Mouse (Mus musculus) adrenal gland, adult 8-10 months (tissue): Measurements from ENCODE around the gene Spata25. TPM values are rescaled to one million over a fixed set of nuclear protein-coding genes. Genes with fewer than 3 reads are reported as not detected.
A peak's percentile ranks its signal among the peaks of the same experiment; 100 is the strongest.
"Not testable (repeated sequence)": the region's sequence is repeated elsewhere in the genome, so short reads cannot be mapped to it uniquely, and the experiment has no call there.

Source experiments
- DNase-seq: peaks from one replicate; pipeline ENCODE4 v3.0.0; 2022
- total RNA-seq, 4 experiments: library from RNA; stranded (reverse); gene quantifications; 2 replicates each; pipeline ENCODE4 v1.2.4; 2022

Spata25 gene
- under 1 TPM in 2 of 4 experiments, not detected in 2; 0.51 to 0.86 TPM for total RNA-seq

DNA sequence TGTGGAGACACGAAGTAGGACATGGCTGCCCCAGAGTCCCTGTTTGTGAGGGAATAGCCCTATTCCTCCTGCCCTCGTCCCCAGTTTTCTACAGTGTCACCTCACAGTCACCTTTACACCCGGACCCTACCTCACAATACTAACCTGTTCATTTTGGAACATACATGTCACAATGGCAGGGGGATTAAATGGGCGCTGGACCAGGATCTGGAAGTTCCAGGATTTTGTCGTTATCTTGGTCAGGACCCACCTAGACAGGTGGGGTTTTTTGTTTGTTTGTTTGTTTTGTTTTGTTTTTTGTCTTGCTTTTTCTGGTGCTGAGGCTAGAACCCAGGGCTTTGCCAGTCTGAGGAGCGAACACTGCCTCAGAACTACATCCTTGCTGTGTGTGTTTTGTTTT is at the start of gene Spata25:
Gene Spata25, minus strand, starts transcription at position 101 of the 400 bp plus-strand sequence.
- no peak for DNase-seq

DNA sequence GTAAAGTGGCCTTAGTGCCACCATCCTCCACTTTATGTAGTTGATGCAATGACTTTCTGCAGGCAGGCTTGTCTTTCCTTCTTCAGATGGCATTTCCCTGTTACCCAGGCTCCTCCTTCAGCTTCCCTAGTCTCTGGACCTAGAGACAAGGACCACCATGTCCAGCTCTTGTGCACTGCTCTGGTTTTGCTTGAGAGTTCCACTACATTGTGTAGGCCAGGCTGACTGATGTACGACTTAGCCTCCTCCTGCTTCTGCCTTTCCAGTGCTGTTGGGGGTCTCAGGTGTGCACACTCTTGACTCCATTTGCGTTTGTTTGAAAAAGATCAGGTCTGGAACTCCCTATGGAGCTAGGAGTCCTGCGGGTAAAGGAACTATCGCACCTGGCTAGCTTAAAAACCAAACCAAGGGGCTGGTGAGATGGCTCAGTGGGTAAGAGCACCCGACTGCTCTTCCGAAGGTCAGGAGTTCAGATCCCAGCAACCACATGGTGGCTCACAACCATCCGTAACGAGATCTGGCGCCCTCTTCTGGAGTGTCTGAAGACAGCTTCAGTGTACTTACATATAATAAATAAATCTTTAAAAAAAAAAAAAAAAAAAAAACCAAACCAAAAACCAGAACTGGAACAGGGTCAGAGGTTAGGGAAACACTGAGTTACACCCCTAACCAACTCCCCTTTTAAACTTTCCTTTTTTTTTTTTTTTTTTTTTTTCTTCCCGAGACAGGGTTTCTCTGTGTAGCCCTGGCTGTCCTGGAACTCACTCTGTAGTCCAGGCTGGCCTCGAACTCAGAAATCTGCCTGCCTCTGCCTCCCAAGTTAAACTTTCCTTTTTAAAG is 49.3 kb upstream of the Spata25 start:
- DNase-seq = not testable (repeated sequence)

GRCm38 (mm10) chr2:164875648-164876047 is 47.3 kb upstream of the Spata25 start:
- not testable (repeated sequence) for DNase-seq

- no peak for DNase-seq
Observed at GRCm38 (mm10) chr2:164874239-164874769, 46.0 kb upstream of the Spata25 start.

DNA sequence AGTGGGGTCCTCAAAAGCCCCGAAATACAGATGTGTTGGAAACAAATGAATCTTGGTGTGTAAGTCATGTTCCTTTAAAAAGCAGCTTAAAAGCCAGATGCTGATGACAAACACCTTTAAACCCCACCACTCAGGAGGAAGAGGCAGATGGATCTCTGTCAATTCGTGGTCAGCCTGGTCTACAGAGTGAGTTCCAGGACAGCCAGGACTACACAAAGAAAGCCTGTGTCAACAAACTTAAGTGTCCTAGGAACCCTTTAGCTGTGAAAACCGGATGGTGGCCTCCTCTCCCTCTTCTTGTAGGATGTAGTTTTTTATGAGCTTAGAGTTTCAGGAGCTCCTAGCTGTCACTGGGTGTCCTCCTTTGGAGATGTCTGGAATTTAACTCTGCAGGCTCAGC is 45.3 kb upstream of the Spata25 start:
- DNase-seq = no peak

- no peak for DNase-seq
Observed at GRCm38 (mm10) chr2:164871602-164872303, 43.4 kb upstream of the Spata25 start.

DNA sequence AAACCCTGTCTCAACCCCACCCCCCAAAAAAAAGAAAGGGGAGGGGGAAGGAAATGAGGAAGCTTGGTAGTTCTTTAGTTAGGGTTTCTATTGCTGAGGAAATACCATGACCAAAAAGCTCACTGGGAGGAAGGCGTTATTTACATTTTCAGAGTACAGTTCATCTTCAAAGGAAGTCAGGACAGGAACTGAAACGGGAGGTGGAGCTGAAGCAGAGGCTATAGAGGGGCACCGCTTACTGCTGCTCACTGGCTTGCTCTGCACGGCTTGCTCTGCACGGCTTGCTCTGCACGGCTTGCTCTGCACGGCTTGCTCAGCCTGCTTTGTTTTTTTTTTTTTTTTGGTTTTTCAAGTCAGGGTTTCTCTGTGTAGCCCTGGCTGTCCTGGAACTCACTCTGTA is 40.2 kb upstream of the Spata25 start:
- no peak for DNase-seq

DNA sequence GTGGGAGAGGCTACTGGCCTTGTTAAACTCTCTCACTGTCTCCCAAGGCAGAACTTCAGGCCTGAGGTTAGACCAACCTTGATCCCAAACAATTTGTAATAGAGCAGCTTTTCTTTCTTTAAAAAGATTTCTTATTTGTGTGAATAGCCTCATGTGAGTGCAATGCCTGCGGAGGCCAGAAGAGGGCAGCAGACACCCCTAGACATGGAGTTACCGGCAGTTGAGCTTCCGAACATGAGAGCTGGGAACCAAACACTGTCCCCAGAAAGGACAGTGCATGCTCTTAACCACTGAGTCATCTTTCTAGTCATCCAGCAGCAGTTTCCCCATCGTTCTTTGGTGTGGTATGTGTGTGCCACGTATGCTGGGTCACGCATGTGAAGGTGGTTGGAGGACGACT is 39.2 kb upstream of the Spata25 start:
- no peak for DNase-seq

GRCm38 (mm10) chr2:164866741-164867551 is 38.6 kb upstream of the Spata25 start:
- peak; percentile 72 for DNase-seq

GRCm38 (mm10) chr2:164864593-164864992 is 36.3 kb upstream of the Spata25 start:
- DNase-seq = no peak

DNA sequence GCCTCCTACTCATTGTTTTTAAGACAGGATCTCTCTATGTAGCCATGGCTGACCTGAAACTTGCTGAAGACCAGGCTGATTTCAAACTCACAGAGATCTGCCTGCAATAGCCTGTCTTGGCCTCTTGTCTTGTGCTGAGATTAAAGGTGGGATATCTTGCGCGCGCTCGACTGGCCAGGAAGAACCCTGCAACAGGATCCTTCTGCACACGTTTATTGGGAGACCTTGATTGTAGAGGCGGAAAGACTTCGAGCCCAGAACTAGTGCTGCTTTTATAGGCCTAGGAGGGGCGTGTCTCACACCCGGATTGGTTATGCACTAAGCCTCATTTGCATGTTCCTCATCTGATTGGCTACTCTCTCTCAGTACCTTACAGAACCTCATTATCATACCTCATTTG is 35.1 kb upstream of the Spata25 start:
- not testable (repeated sequence) for DNase-seq

- DNase-seq = peak; percentile 63
Observed at GRCm38 (mm10) chr2:164862179-164862861, 34.0 kb upstream of the Spata25 start.

GRCm38 (mm10) chr2:164861094-164861493 is 32.8 kb upstream of the Spata25 start:
- DNase-seq = no peak

GRCm38 (mm10) chr2:164859640-164860432 is 31.5 kb upstream of the Spata25 start:
- no peak for DNase-seq

DNA sequence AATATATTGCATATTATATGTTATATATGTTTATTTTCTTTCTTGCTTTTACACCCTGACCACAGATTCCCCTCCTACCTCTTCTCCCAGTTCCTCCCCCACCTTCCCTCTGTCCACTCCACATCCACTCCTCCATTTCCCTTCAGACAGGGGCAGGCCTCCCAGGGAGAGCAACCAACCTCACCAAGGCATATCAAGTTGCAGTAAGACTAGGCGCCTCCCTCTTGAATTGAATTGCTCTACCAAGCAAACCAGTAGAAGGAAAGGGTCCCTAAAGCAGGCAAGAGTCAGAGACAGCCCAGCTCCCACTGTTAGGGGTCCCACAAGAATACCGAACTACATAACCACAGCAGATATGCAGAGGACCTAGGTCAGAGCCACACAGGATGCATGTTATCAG is 30.8 kb upstream of the Spata25 start:
- DNase-seq = no peak

GRCm38 (mm10) chr2:164857842-164858553 is 29.7 kb upstream of the Spata25 start:
- DNase-seq = no peak

GRCm38 (mm10) chr2:164857101-164857821 is 28.9 kb upstream of the Spata25 start, which contains the start of gene Pltp:
TSS of gene Pltp (minus strand) at chr2:164857711.
- DNase-seq = no peak

DNA sequence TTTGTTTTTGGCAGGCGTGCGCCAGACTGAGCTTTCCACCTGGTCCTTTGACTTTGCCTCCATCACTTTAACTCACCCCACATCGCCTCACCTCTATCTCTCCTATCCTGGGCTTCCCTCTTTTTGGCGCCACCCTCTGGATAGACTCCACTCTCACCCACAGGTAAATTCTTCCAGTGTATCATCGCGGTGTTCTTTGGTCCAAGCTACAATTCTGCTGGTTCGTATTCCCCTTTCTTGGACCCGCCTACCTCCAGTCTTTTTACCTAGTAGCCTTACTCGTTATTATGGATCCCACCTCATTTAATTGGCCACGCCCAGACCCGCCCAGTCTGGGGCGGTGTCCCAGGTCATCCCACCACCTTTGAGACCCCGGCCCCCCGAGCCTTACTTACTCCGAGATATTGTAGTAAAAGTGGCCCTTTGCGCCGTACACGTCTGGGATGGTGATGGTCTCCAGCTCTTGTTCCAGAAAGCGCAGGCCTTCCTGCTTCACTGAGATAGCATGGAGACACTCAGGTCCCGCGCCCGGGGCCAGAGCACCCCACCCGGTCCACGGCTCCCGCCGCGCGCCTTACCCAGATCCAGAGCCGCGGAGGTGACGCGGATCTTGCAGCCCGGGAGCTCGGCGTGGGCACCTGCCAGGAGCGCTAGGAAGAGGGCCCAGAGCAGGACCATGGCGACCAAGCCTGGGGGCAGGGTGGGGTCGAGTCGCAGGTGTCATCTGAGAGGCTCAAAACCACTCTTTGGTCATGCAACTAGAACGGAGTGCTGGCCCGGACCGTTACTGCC is 28.2 kb upstream of the Spata25 start:
- DNase-seq = no peak

- not testable (repeated sequence) for DNase-seq
Observed at GRCm38 (mm10) chr2:164855572-164855971, 27.2 kb upstream of the Spata25 start.
